Mouse (Mus musculus) granulocyte monocyte progenitor cell, adult 5-6 weeks (primary cell): ENCODE data around the gene Mymx. TPM values are rescaled to one million over a fixed set of nuclear protein-coding genes. Genes with fewer than 3 reads are reported as not detected.

Source experiments
- ATAC-seq: replicated peaks from 2 replicates; pipeline ENCODE4 v1.8.0; 2016; ENCODE audit warnings: mild to moderate bottlenecking, moderate TSS enrichment, inconsistent platforms; ENCODE audit not compliant: poor library complexity, severe bottlenecking
- total RNA-seq, 2 experiments: library from RNA; stranded (forward) in 1 of 2; stranded (reverse) in 1 of 2; fragments of 200-712, 200-1000 nt in 1 of 2; fragments of >200 nt in 1 of 2; fragmentation: Nextera tagmentation in 1 of 2; gene quantifications; 2 replicates each; pipeline ENCODE4 v1.2.3; 2014 to 2017

Mymx gene
- total RNA-seq, 2 experiments from 2014 or later = not detected

GRCm38 (mm10) chr17:45573780-45574123 is 28.1 kb downstream of the Mymx start:
- ATAC-seq = peak; percentile 41

- ATAC-seq = peak; percentile 64
These were observed 28.7 kb downstream of the Mymx start, which contains the start of gene Hsp90ab1 for GRCm38 (mm10) chr17:45573087-45573779. Hsp90ab1 (minus strand) TSS chr17:45573271.

GRCm38 (mm10) chr17:45572103-45573086 is 29.5 kb downstream of the Mymx start:
- peak; percentile 38 for ATAC-seq

GRCm38 (mm10) chr17:45569999-45570398 is 31.9 kb downstream of the Mymx start:
- no peak for ATAC-seq

GRCm38 (mm10) chr17:45568990-45569389 is 32.9 kb downstream of the Mymx start:
- ATAC-seq = no peak

GRCm38 (mm10) chr17:45567162-45567601 is 34.7 kb downstream of the Mymx start:
- no peak for ATAC-seq

- no peak for ATAC-seq
These were observed 35.3 kb downstream of the Mymx start for GRCm38 (mm10) chr17:45566360-45567161.

GRCm38 (mm10) chr17:45566031-45566359 is 35.9 kb downstream of the Mymx start:
- ATAC-seq = peak; percentile 4; the same call in 1 of the 2 replicates

- no peak for ATAC-seq
These were observed 36.8 kb downstream of the Mymx start for GRCm38 (mm10) chr17:45565103-45565502.

GRCm38 (mm10) chr17:45564531-45565084 is 37.3 kb downstream of the Mymx start:
- no peak for ATAC-seq

GRCm38 (mm10) chr17:45563655-45564530 is 38.0 kb downstream of the Mymx start, which contains the start of gene Slc35b2:
Slc35b2 (plus strand) TSS chr17:45563874.
- peak; percentile 73 for ATAC-seq

- no peak for ATAC-seq
These were observed 38.7 kb downstream of the Mymx start for GRCm38 (mm10) chr17:45563216-45563615.

GRCm38 (mm10) chr17:45559732-45560525 is 42.0 kb downstream of the Mymx start:
- no peak for ATAC-seq

- ATAC-seq = peak; percentile 12
These were observed 43.7 kb downstream of the Mymx start for GRCm38 (mm10) chr17:45557998-45558862.

GRCm38 (mm10) chr17:45557246-45557824 is 44.6 kb downstream of the Mymx start:
- 0 out of 2 replicates have a peak, but pooled peaks have one; percentile 4 for ATAC-seq

GRCm38 (mm10) chr17:45556514-45557245 is 45.2 kb downstream of the Mymx start:
- peak; percentile 27 for ATAC-seq
